Mouse (Mus musculus): ENCODE results near the gene Bmx.

The Bmx gene

GRCm38 (mm10) chrX:164173880-164174279 is 84.1 kb downstream of the Bmx start:
- WGBS, result 90% methylated on average over 4 of the region's 4 CpGs

- WGBS, result 74% methylated on average over 2 of the region's 2 CpGs
These were observed 87.0 kb downstream of the Bmx start for GRCm38 (mm10) chrX:164171034-164171433.

- 91% methylated on average over 1 of the region's 1 CpGs for WGBS
These were observed 93.3 kb downstream of the Bmx start for GRCm38 (mm10) chrX:164164681-164165080.

GRCm38 (mm10) chrX:164154594-164154993 is 103.4 kb downstream of the Bmx start:
- 81% methylated on average over 5 of the region's 5 CpGs for WGBS

GRCm38 (mm10) chrX:164152703-164153102 is 105.3 kb downstream of the Bmx start:
- 74% methylated on average over 2 of the region's 2 CpGs for WGBS

- 71% methylated on average over 6 of the region's 6 CpGs for WGBS
These were observed 112.3 kb downstream of the Bmx start for GRCm38 (mm10) chrX:164145463-164146250.

Data from cerebral cortex, adult 2 months (tissue).